Mouse (Mus musculus): ENCODE data around the gene Daam1.

GRCm38 (mm10) chr12:71919156-71919555 is 88.3 kb downstream of the Daam1 start:
- no peak for TF ChIP-seq CTCF (IDR thresholded peaks at IDR 0.05; ENCODE audit: extremely low read depth, insufficient read depth, low read length)
- TF ChIP-seq POLR2A (IDR thresholded peaks at IDR 0.05; ENCODE audit: extremely low read depth, insufficient read depth, low read length) = no peak

All from cortical plate, adult 2 months (tissue).